Mouse (Mus musculus) lung, adult 2 months (tissue): Measurements from ENCODE around the gene Gm28036.

Source experiments
- CTCF ChIP-seq: fragments of 200-500 bp; IDR thresholded peaks from 2 replicates; pipeline ENCODE4 v1.5.1; 2011; ENCODE audit warnings: mild to moderate bottlenecking, low read length, control low read depth; ENCODE audit not compliant: insufficient read depth
- POLR2A ChIP-seq: fragments of 200-500 bp; IDR thresholded peaks from 2 replicates; pipeline ENCODE4 v1.6.1; 2011; ENCODE audit warnings: low read depth, mild to moderate bottlenecking, control low read depth, low read length, borderline replicate concordance; ENCODE audit errors: extremely low read depth

DNA sequence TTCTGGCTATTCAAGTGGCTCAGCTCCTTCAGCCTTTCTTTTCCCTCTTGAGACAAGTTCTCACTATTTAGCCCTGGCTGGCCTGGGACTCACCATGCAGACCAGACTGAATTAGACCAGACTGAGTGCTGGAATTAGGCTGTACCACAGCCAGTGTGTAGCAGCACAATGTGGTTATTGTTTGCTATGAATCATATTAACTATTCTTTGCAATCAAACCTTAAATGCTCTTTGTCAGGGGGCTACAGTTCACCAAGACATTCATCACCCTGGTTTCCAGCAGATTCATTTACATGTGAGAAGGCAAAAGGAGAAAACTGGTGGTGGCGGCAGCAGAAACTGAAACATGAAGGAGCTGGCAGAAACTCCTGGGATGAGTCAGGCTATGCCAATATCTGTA is 37.1 kb downstream of the Gm28036 start:
- no peak for TF ChIP-seq CTCF
- no peak for TF ChIP-seq POLR2A
